Mouse (Mus musculus): ENCODE results near the gene Cyp1a2. TPM values are rescaled to one million over a fixed set of nuclear protein-coding genes. Genes with fewer than 3 reads are reported as not detected.
"Not testable (repeated sequence)": the region's sequence is repeated elsewhere in the genome, so short reads cannot be mapped to it uniquely, and the experiment has no call there.

Gene Cyp1a2
- not detected for total RNA-seq (2021)
- long read RNA-seq, experiment 1: 0 reads
- long read RNA-seq, experiment 2: 0 reads

DNA sequence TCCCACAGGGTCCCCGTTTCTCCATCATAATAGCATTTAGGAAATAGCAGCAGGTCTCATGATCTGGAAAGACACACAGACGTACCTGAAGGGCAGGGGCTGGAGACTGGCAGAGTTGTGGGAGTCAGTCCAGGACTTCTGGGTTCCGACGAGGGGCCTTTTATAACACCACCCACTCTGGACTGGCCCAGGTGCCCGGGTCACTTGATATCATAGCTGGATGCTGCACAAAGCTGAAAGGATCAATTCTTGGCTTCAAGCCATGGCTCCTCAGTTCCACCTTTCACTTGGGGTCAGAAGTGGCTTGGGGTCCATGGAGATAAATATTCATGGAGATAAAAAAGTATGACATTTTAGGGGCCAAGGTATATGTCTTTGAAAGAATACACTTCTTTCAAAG lies at the start of gene Cyp1a2:
Gene Cyp1a2, minus strand, starts transcription at position 184 of the 400 bp plus-strand sequence.
- DNase-seq (ENCODE audit: low spot score in 2 of 2): no peak

DNA sequence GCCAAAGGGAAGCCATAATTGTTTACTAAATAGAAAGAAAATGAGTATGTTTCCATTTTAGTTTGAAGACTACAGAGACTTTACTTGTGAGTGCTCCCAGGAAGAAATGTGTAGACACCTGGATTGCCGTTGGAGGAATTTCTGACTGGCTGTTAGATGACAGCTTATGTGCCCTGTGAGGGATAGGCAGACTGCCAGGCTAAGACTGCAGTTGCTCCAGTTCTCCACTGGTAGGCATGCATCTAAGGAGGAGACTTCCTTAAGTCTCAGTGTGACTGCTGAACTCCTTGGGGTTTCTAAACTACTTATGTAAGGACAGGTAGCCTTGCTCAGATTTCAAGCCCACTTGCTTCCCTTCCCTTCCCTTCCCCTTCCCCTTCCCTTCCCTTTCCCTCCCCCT lies 44.8 kb upstream of the Cyp1a2 start:
- no peak for DNase-seq (ENCODE audit: low spot score in 2 of 2)

DNA sequence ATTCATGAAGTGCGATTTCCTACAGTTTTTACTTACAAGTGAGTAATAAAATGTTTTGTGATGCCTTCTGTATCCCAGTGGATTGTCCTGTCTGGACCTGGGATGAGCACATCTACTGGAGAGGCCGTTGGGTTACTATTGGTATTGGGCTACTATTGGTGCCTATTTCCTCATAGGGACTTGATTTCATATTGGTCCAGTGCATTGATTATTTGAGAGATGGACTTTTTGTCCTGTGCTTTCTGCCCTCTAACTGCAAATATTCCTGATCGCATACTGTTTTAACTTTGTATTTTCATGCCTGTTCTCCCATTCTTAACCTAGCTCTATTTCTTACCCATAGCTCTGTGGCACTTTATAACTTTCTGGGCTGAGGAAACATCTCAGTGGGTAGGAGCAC lies 41.2 kb upstream of the Cyp1a2 start:
- no peak for DNase-seq (ENCODE audit: low spot score in 2 of 2)

DNA sequence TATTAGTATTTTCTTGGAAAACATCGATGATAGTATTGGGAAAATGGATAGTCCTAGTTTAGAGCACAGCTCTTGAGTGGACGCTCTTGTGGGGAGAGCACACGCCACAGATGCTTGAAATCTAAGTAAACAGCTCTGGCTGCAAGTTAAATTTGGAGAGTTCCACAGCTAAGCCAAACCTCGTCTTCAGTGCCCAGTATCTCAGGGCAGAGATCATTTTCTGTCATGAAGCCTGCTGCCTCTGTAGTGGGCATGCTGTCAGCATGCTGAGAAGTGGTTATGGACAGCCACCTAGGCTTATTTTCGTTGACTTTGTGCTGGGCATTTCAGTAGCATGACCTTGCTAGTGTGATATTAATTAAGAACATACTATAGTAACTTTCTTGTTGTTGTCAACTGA lies 40.3 kb upstream of the Cyp1a2 start:
- DNase-seq (ENCODE audit: low spot score in 2 of 2): no peak

DNA sequence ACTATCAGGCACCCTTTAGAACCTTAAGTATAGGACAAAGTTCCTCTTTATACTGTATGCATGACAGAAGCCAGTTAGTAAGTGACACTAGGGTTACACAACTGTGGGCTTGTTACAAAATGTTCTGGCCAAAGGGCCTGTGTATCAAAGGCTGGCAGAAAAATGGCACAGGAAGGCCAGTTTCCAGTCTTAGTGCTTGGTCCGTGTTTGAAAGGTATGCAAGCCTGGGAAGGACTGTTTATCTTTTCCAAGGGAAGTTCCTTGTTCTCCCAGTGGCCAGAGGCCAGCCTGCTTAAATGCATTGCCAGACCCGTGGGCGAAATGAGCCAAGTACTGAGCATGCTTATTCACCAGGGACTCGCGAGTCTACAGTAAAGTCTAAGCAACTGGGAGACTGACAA lies 39.8 kb upstream of the Cyp1a2 start:
- DNase-seq (ENCODE audit: low spot score in 2 of 2): peak; percentile 46 to 87

DNA sequence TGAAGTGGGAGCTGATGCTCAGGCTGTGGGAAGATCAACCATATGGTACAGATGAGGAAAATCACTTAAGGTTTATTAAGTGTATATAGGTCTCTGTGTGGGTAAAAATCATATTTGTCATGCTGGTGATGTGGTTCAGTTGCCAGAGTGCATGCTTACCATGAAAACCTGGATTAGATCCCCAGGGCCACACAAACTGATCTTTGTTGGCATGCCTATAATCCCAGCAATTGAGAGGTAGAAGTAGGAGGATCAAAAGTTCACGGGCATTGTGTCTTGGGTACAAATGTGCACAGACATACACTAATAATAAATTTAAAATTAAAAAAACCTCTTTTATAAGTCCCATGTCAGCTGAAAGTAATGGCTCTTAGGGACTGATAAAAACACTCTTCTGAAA lies 38.9 kb upstream of the Cyp1a2 start:
- DNase-seq (ENCODE audit: low spot score in 2 of 2): no peak

DNA sequence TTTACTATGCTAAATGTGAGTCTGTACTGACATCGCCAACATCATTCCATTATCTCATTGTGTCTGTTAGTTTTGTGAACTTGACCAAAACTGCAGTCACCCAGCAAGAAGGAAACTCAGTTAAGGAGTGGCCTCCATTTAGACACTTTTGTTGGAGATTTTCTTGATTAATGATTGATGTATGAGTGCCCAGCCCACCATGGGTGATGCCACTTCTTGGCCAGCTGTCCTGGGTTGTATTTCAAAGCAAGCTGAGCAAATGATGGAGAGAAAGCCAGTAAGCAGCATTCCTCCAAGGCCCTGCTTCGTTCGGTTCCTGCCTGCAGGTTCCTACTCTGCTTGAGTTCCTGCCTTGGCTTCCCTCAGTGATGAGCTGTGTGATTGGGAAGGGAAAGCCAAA lies 37.2 kb upstream of the Cyp1a2 start:
- DNase-seq (ENCODE audit: low spot score in 2 of 2): no peak

DNA sequence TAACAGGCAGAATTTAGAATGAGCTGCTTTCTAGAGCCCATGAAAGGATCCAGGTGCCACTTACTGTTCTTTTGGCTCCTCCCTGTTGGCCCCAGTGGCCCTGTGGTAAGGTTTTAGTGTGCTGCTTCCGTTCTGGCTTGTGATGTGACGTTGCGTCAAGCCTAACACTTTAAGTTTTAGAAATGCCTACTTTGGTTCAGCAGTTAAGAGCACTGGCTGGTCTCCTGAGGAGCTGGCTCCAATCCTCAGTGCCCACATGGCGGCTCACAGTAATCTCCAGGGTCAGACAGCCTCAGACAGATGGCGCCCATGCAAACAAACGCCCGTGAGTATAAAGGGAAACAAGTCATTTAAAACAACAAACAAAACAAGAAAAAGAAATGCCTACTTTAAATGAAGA lies 34.9 kb upstream of the Cyp1a2 start:
- DNase-seq (ENCODE audit: low spot score in 2 of 2): peak in 1 of 2 experiments; percentile 33

DNA sequence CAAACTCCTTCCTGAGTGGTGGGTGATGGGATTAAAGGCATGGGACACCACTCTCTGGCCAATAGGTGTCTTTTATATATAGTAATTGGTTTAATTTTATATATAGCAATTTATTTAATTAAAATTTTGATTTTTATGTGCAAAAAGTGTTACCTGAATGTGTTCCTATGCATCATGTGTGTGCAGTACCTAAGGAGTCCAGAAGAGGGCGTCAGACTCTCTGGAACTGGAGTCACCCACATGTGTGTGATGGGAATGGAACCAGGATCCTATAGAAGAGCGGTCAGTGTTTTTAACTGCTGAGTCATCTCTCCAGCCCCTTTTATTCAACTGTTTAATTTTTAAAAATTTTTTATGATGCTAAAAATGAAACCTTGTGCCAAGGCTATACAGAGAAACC lies 28.7 kb upstream of the Cyp1a2 start:
- no peak for DNase-seq (ENCODE audit: low spot score in 2 of 2)

DNA sequence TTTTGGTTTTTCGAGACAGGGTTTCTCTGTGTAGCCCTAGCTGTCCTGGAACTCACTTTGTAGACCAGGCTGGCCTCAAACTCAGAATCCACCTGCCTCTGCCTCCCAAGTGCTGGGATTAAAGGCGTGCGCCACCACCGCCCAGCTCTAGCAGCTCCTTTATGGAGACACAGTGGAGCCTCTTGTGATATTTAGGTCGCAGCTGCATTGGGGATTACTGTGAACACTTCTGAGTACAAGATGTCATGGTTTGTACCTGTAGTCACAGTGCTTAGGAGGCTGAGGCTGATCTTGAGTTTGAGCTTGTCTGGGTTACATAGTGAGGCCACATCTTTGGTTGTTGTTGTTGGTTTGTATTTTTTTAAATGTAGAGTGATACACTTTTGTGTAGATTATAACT lies 26.7 kb upstream of the Cyp1a2 start:
- not testable (repeated sequence) for DNase-seq (ENCODE audit: low spot score in 2 of 2)

DNA sequence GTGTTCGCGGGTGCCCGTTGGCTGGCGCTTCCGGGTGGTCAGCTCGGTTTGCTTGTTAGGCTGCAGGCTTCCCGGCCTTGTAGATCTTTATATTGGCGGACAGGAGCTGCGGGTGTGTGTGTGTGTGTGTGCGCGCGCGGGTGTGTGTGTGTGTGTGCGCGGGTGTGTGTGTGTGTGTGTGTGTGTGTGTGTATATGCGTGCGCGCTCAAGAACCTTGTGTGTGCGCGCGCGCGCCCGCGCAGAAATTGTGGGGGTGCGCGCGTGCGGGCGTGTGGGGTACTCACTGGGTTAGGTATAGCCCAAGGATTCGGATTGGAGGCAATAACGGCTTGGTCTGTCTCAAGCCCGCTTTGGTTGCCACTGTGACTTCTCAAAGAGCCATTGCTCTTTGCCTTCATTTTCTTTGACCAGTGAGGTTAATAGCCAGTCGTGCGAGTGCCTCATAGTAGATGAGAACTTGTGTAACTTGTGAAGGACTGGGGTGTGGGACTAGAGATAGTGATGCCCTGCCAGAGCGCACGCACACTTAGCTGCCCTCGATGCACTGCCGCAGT lies 25.3 kb upstream of the Cyp1a2 start:
- DNase-seq (ENCODE audit: low spot score in 2 of 2): peak; percentile 34 to 44

DNA sequence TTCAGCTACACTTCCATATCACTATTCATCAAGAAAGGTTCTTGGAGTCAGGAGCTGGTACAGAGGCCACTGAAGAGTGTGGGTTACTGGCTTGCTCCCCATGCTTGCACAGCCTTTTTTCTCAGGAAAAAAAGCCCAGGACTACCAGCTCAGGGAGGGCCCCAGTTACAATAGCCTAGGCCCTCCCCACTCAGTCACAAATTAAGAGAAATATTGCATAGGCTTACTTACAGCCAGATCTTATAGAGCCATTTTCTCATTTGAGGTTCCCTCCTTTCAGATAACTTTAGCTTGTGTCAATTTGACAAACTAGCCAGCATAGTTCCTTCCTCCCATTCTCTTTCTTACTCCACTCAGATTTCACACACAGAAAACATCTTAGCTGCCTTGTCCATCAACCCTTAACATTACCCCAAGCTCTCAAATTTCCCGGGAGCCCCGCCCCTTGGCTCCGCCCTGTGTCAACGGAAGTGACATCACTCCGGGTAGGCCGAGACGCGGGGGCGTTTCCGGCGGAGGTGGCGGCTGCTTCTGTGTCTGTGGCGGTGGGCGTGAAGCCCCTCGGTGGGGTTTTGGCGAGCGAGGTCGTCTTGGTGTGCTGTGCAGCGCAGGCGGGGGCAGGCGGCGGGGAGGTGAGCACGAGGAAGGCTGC lies 24.7 kb upstream of the Cyp1a2 start, which contains the start of gene Edc3:
Gene Edc3, plus strand, starts transcription at position 473 of the 652 bp plus-strand sequence.
- peak; percentile 79 to 86 for DNase-seq (ENCODE audit: low spot score in 2 of 2)

DNA sequence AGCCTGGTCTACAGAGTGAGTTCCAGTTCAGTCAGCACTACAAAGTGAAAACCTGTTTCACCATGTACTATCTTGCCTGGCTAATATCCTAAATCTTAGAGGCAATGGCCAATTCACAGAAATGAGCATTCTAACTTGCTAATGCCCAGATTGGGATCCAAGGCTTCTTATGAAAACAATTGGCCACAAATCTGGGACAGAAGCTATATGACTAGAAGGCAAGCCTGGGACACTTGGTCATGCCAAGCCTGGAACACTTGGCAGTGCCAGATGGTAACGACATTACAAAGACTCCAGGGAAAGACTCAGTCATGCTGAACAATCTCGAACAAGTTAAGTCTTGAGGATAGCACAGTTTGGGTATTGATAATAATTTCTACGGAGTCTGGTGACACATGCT lies 23.0 kb upstream of the Cyp1a2 start:
- DNase-seq (ENCODE audit: low spot score in 2 of 2): no peak

DNA sequence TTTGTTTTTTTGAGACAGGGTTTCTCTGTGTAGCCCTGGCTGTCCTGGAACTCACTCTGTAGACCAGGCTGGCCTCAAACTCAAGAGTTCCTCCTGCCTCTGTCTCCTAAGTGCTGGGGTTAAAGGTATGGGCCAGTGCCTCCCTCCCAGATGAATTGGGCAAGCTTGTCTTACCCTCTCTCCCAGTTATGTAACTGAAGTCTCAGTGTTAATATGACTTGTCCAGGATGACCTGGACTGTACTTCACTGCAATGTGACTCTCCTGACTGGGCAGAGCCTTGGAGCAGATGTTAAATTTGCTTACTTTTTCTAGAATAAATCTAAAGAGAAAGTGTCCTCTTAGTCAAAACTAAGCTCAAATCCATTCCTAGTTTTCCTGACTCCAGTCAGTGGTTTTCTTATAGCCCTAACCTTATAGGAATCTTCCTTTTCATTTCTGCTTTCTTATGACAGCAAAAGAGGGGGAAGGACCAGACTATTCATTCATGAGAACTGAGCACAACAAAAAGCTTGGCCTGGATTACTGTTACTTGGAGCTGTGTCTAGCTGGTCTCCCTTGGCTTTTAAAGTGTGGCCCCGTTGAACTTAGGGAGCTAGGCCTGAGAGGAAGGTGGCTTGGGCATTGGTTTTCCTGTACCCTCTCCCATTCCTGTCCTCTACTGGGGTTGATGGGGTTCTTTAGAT lies 15.1 kb upstream of the Cyp1a2 start:
- DNase-seq (ENCODE audit: low spot score in 2 of 2): peak in 1 of 2 experiments; percentile 29

DNA sequence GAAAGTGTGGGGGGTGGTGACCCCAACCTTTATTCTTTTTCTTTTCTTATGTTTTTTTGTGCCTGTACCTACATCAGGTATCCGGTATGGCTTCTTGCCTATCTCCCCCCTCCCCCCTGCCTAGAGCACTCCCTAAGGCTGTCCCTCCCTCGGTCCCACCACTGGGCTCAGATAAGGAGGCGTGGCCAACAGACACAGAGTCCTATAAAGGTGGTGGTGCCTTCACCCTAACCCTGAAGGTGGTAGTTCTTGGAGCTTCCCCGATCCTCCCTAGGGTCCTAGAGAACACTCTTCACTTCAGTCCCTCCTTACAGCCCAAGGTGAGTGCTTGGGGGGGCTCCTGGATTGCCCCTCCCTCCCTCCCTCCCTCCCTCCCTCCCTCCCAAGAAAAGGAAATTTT lies 13.9 kb upstream of the Cyp1a2 start:
- no peak for DNase-seq (ENCODE audit: low spot score in 2 of 2)

DNA sequence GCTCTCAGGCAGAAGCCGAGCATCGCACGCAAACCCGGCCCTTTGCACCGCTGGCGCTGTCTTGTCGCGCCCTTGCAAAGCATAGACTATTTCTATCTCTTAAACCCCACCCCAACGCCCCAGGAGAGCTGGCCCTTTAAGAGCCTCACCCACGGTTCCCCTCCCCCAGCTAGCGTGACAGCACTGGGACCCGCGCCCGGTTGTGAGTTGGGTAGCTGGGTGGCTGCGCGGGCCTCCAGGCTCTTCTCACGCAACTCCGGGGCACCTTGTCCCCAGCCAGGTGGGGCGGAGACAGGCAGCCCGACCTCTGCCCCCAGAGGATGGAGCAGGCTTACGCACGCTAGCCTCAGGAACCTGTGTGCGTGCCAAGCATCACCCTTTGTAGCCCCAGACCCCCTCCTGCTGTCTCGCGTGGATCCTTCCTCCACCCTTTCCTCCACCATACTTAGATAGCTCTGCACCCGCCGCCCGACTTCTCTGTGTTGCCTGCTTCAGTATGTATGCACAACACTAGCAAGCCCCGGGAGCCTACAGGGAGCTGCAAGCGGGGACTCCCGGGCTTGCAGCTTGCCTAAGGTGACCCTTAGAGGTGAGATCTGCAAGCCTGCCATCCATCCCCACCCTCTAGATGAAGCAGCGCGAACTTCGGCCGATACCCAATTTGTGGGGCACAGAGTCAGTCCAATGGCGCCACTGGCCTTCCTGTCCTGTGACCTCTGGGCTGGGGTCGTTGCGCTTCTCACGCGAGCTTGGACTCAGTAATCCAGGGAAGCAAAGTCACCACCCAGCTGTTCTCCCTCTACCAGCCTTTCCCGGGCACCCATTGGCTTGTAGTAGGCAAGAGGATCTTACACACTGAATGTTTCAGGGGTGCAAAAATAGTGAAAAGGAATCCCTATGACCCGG lies 13.1 kb upstream of the Cyp1a2 start:
- peak; percentile 79 to 86 for DNase-seq (ENCODE audit: low spot score in 2 of 2)

DNA sequence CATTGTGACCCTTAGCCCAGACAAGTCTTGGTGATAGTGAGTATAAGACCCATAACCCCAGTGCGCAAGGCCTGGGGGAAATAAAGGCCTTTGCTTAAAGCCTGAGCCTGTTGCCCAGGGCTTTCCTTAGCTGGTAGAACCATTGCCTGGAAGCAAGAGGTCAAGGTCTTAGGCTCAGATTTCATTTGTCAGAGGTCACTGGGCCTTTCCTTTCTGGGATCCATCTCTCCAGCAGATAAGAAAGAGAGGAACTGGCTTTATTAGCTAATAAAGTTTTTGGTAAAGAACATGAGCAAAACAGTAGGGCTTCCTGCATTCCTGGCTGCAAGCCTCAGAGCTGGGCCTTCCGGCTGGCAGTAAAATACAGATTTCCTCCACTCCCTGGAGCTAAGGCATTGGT lies 10.6 kb upstream of the Cyp1a2 start:
- DNase-seq (ENCODE audit: low spot score in 2 of 2): no peak

DNA sequence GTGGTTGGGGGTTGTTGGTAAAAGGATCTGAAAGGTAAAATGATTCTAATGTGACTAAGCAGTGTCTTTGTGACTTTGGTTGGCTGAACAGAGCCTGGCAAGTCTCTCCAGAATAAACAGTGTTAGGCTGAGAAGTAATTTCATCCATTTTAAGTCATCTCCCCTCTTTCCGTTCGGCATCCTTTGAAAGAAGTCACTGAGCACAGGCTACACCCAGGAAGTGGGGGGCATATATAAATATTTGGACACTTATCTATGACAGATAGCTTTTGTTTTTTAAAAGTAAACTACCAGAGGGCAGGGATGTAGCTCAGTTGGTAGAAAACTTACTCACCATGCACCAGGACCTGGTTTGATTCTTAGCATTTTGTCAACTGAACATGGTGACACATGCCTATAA lies 5.1 kb upstream of the Cyp1a2 start:
- DNase-seq (ENCODE audit: low spot score in 2 of 2): no peak

DNA sequence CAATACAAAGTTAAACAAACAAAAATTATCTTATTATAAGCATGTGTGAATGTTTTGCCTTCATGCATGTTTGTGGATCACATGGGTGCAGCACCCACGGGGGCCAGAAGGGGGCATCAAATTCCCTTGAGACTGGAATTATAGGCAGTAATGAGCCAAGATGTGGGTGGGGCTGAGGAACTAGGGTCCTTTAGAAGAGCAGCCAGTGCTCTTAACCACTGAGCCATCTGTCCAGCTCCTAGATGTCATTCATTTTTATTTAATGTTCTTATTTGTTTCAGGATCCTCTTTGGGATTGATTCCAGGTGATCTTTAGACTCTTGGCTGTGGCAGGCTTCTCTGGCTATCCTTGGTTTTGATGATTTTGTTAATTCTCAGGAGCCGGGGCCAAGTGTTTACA lies 4.7 kb upstream of the Cyp1a2 start:
- no peak for DNase-seq (ENCODE audit: low spot score in 2 of 2)

DNA sequence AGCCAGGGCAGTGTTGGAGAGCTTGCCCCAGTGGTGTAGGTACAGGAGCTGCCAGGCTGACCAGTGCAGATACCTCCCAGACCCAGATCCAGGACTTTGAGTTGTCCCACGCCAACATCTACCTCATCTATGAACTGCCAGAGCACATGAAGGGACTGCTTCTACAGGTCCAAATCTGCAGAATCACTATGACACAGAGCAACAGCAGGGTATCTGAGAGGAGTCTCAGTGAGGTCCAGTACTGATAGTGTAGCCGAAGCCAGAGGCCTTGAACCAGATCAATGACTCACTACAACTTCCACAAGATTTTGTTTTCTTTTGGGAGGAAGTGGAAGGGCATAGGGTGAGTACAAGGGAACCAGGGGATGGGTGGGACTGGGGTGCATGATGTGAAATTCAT lies 4.2 kb upstream of the Cyp1a2 start, which contains the start of gene Cyp1a1:
Gene Cyp1a1, plus strand, starts transcription at position 178 of the 400 bp plus-strand sequence.
- DNase-seq (ENCODE audit: low spot score in 2 of 2): no peak

DNA sequence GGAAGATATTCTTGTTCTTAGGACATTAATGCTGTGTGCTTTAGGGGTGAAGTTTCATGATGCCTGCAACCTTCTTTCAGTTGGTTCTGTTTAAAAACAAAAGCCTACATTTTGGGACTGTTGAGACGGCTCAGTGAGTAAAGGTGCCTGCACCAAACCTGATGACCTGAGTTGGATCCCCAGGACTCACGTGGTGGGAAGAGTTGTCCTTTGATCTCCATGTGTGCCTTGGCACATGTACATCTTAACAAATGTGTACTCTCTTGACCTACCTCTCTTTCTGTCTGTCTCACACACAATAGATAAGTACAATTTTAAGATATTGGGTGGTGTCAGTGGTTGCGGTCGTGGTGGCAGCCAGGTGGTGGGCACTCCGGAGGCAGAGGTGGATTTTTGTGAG lies 2.5 kb upstream of the Cyp1a2 start:
- DNase-seq (ENCODE audit: low spot score in 2 of 2): no peak
